Mouse (Mus musculus) megakaryocyte, embryonic 14.5 days (primary cell): ENCODE data around the gene Rhox4f.
"Not testable (repeated sequence)": the region's sequence is repeated elsewhere in the genome, so short reads cannot be mapped to it uniquely, and the experiment has no call there.

Experiments
- FLI1 ChIP-seq: IDR thresholded peaks from 2 replicates; pipeline ENCODE4 v1.6.1; 2012; ENCODE audit warnings: low read length, inconsistent platforms, mixed read lengths
- GATA1 ChIP-seq: IDR thresholded peaks from 3 replicates; pipeline ENCODE4 v1.6.1; 2012; ENCODE audit warnings: mixed read lengths, low read length, inconsistent platforms, borderline replicate concordance

DNA sequence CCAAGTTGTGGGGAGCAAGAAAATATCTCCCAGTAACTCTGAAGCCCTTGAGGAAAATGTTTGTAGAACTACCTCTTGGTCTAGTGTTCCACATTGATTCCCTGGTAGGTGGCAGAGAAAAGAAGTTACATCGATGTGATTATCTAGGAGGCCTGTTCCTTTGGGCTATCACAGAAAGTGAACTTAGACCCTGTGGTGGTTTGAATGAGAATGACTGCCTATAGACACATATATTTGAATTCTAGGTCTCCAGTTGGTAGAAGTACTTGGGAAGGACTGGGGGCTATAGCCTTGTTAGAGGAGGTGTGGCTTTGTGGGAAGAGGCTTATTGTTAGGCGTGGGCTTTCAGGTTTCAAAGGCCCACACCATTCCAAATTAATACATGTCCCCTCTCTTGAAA is 21.0 kb upstream of the Rhox4f start, which contains the start of gene Rhox3g:
- TF ChIP-seq GATA1, FLI1: not testable (repeated sequence)
